Mouse (Mus musculus) neural tube, embryonic 10.5 days (tissue): ENCODE data around the gene Troap.

Source experiments
- DNase-seq: peaks from one replicate; pipeline ENCODE4 v3.0.0-alpha.2; 2017; ENCODE audit warnings: low spot score; ENCODE audit errors: extremely low spot score

The Troap gene

DNA sequence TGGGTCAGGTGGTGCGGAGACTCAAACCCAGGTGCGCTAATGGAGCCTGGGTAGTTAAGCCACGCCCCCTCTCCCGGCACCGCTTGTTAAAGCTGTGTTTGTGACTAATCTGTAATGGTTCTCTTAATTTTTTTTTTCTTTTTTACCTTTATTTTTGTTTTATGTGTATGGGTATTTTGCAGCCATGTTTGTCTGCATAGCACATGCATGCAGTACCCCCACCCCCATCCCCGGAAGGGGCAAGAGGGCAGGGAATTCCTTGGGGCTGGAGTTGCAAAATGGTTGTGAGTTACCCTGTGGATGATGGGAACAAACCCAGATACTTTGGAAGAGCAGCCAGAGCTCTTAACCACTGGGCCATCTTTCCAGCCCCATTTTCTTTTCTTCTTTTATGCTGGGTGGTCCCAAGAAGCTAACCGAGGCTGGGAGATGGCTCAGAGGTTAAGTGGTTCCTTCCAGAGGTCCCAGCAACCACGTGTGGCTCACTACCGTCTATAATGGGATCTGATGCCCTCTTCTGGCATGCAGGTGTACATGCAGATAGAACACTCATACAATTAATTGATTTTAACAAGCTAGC lies 39.1 kb downstream of the Troap start:
- DNase-seq = no peak

DNA sequence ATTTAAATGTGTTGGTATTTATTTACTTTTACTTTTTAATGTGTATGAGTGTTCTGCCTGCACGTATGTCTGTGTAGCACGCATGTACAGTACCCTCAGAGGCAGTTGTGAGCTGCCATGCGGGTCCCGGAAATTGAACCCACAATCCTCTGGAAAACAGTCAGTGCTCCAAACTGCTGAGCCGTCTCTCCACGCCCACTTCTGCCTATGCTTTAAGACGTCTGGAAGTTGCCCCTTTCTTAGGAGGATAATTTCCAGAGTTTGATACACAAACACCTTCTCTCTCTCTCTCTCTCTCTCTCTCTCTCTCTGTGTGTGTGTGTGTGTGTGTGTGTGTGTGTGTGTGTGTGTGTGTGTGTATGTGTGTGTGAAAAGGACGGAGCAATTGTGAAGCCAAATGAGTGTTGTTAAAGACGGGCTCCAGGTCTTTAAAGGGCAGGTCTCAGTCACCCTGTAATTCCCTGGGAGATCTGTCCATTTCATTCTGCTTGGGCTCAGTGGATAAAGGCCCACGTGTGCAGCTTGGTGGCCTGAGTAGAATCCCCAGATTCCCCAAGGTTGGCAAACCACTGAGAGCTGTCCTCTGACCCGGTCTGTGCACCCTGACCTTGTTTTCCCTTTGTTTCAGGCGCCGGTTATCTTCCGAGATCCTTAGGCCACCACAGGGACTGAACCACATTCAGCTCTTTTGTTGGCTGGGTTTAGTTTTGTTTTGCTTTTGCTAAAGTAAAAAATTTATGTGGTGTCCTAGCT lies 40.1 kb downstream of the Troap start:
- DNase-seq = no peak

DNA sequence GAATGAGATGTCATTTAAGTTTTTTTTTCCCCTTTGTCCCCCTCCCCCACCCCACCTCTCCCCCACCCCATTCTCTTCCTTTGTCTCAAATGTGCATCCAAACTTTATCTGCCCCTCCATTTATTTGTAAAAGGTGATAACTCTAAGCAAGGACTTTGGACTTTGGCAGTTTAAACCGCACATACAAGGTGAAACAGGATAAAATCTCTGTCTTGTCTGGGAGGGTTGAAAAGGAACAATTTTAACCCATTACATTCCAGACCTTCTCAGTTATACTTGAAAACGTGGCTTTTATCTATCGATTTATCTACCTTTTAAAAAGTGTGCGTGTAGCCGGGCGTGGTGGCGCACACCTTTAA lies 40.7 kb downstream of the Troap start:
- DNase-seq = no peak

DNA sequence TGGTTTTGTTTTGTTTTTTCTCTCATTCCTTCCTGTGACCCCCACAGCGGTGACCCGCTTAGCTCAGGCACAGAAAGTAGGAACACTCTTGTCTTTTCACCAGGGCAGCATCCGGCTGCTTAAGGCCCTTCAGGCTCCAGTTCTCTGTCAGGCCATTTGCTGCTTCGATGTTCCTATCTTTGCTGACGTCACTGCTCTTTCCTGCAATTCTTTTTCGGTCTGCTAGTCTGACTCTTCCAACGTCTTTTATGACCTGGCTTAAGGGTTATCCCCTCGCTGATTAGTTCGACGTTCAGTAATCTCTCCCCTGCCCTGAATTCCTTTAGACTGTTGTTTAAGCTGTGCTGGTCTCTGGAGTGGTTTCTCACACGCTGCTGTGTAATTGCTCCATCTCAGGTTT lies 42.2 kb downstream of the Troap start:
- no peak for DNase-seq

DNA sequence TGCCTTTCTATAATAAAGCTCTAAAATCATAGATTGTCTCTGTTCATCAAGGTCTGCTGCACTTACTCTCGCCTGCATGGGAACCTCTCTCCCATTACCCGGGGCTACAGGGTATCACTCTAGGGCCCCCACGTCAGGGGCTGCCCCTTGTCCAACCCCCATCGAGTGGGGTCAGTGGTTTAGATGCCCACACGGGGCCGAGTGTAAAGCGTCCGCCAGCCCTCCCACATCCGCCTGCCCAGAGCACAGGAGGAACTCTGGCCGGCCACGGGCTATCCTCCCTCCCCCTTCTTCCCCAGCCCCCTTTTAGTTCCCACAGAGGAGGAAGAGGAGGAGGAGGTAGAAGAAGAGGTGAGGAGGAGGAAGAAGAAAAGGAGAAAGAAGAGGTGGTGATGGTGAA lies 46.4 kb downstream of the Troap start:
- no peak for DNase-seq

DNA sequence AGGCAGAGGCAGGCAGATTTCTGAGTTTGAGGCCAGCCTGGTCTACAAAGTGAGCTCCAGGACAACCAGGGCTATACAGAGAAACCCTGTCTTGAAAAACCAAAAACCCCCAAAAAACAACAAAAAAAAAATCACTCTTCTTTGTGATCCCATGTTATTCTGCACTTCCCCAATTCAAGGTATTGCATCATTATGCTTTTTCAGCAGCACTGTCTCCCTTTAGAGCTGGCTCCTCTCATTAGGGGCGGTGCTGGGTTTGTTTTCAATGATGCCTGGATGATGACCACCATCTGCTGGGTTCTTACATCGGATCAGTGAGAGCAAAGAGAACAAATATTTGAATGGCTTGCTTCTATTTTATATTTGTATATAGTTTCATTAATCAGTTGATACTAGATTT lies 48.3 kb downstream of the Troap start:
- DNase-seq = no peak

DNA sequence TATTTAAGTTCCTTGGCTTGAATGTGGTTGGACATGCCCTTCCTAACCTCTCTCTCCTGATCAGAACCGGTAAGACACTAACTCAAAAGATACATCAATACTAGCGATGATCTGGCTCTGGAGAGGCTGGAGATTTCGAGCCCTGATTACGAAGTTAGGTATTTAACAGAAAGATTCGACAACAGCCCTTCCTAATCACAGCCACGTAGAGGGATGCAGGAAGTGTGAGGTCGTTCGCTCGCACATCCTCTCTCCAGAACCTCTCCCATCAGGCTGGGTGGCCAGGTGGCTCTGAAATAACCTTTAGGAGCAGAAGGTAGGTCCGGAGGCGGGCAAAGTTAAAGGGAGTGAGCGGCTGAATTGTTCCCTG lies 51.3 kb downstream of the Troap start, which contains the start of gene Spats2:
Gene Spats2 (plus strand): TSS at position 206 of the 370 bp plus-strand sequence.
- no peak for DNase-seq

DNA sequence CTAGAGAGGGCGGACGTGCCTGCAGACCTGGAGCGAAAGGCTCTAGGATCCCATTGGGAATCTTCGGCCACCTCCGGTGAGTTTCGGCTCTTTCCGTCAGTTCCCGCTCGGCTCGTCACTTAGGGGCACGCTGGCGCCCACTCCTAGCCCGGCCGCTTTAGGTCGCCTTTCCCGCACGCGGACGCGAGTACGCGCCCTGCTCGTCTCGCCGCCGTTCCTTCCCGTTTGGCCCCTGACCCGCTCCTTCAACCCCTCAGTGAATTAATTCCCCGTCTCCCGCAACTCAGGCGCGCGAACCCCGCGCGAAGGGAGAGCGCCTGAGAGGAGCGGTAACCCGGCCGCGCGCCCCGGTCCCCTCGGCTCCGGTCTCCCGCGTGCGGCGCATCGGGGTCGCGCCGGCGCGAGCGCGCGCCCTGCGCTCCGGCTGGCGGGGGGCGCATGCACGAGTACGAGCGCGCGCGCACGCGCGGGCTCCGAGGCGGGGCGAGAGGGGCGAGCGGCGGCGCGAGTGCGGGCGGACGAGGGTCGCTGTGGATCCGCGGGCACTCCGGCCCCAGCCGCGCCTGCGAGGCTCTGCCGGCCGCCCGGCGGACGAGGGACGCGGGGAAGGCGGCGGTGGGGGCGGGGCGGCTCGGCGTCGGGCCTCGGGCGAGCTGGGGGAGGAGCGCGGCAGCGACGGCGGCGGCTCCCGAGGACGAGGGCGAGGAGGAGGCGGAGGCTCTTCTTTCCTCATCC lies 51.9 kb downstream of the Troap start:
- DNase-seq = peak; percentile 95

DNA sequence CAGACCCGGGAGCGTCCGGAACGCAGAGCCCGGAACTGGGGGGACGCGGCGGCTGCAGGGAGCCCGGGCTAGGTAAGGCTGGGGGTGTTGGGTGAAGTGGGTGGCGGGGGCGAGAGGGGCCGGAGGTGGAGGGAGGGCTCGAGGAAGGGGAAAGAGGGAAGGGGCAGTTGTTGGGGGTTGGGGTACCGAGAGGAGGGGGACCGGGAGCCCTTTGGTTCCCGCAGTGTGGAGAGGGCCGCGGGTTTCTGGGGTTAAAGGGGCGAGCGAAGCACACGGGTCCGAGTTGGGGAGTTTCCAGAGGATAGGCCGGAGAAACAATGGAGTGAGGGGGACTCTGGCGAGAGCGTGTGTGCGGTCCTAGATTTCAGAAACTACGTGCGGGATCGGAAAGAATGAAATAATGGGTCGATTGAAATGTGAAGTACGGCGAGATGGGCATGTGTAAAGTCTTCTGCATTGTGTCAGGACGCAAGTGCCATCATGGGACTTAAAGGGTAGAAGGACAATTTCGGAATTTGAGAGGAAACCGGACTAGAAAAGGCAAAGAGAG lies 52.5 kb downstream of the Troap start:
- DNase-seq = no peak

DNA sequence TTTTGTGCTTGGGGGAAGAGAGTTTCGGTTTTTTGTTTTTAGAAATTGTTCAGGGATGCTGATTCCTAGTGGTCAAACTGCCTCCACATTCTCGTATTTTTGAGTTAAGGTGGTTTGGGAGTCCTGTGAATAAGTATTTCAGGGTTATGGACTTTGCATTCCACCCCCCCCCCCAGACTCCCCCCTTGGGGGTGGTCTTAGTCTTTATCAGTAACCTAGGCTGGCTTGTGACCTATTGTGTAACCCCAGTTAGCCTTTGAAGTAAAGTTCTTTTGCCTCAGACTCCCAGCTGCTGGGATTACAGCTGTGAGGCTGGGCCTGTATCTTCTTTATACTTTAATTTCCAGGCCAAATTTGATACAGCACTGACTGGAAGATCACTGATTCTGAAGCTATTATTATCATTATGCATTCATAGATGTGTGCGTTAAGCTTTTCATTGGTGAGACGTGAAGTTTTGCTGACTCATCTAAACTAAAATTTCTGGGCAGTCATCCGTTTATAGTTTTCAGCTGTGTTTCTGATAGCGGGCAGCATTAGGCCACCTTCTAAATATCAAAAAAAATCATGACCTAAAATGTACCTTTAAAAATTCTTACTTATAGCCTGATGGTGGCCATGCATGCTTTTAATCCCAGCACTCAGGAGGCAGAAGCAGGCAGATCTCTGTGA lies 53.6 kb downstream of the Troap start:
- no peak for DNase-seq

DNA sequence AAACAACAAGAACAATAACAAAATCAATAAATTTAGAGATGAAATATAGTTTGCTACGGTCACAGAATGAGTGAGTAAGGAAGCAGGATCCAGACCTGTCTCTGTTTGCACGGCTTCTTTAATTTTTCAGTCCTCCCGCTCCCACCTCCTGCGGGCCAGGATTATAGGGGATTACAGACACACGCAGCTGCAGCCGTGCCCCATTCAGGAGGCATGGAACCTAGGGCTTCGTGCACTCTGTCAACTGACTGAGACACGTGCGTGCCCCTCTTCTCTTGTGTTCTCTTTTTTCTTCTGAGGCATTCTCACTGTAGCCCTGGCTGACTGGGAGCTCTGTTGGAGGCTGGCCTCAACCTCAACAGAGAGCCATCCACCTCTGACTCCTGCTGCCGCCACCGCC lies 55.1 kb downstream of the Troap start:
- no peak for DNase-seq

DNA sequence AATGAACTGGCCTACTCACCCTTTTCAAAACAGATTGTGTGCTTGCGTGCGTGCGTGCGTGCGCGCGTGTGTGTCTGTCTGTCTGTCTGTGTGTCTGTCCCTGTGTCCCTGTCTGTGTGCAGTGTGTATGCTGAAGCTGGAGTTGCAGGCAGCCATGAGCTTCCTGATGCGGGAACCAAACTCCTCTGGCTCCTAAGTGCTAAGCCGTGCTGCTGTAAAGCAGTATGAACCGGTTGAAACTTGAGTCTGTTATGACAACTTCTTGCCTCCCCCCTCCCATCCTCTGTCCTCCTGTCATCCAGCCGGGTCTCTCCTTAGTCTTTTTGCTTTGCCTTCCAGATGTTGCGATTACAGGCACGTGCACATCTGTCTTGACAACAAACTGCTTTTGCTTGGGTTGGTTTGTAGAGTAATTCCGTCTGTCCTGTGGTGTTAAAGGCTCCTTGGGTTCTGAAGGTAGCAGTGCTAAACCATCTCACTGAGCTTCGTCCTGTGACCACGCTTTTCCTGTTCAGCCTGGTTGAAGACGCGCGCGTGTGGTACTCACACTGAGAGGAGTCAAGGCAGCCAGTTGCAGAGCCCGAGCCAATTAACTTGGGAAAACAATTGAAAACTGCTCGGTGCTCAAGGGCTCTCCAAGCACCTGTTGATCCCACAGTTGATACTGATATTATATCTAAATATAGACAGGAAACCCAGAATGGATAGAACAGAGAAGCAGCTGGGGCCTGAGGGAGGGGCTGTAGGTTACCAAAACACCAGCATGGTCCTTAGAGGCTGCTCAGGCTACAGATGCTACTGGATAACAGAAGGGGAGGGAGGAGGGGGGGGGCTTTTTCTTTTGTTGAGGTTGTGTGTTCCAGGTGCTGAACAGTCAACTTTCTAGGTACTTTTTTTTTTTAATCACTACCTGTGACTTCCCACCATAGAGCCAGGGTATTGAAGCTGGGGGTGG lies 55.9 kb downstream of the Troap start:
- DNase-seq = peak; percentile 29
